Mouse (Mus musculus) T-helper 17 cell (primary cell): ENCODE data around the gene Ptprt.

Experiments used
- in situ Hi-C, 2 experiments: fragments of 300-600 bp; cut with MboI, MseI; formaldehyde crosslinking; loops; 1 replicate in 1 of 2; 2 replicates in 1 of 2; pipeline ENCODE4 v1.15.1; 2025; ENCODE audit warnings: high pct_unique_total_duplicates in 2 of 2

The Ptprt gene

DNA sequence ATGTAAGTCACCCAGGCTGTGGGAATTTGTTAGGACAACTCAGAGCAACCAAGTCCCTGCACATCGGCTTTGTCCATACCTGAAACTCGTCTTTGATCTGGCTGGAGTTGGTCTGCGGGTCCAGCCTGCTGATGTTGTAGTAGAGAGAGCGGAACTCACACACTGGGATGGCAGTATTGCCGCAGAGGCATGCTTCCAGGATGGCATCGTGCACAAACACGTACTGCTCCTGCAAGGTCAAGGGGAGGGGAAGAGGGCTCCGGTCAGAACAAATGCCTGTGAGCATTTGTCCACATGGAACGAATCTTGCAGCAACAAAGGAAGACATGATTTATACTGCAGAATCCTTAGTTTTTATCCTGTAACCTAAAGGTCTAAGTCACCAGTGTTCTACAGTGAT, 1107.3 kb downstream of the Ptprt start:
- in situ Hi-C loops = no loop called here

DNA sequence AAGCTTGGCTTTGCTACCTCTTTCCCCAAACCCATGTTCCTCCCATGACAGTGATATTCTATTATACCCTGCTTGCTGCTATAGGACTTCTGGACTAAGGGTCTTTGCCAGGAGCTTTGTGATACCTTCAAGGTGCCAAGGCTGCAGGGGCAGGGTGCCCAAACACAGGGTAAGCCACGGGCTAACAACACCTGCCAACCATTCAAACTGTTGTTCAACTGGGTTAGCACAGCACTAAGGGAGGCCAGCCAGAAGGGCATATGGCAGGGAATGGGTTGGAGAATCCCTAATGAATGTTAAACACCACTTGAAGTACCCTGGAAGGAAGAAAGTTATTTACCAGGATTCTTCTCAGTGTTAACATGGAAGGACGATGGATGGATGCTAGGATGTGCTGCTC, 1108.9 kb downstream of the Ptprt start:
- in situ Hi-C loops = no loop called here

DNA sequence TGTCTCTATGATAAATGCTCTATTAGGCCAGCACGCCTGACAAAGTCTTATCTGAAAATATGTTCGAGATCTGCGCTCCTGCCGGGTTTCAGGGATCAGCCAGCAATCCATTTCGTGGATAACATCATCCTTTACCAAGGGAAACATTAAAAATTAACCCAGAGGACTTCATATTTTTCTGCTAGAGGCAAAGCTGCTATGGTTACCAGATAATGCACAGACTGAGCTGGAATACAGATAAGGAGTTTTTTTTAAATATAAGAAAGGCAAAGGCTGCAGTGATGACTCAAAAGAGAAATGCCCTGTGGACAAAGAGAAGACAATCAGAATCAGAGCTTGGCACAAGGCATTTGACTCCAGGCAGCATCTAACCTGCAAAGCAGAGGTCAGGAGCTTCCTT, 1111.4 kb downstream of the Ptprt start:
- in situ Hi-C loops = no loop called here

DNA sequence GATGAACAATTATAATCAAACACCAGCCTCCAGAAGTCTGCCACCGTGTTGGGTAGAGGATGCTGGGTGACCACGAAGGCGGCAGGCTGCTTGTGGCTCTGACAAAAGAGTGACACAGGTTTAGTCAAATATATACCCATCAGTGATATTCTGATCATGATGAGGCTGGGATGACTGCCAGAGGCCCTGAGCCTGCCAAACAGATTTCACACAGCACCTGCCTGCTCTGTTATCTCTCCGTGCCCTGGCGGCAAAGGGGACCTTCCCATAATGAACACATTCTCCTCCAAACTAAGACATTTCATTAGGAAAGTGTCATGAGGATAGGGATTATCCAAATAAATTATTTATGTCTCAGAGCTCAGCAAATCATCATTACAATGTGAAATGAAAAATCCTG, 1113.6 kb downstream of the Ptprt start:
- in situ Hi-C loops = no loop called here

DNA sequence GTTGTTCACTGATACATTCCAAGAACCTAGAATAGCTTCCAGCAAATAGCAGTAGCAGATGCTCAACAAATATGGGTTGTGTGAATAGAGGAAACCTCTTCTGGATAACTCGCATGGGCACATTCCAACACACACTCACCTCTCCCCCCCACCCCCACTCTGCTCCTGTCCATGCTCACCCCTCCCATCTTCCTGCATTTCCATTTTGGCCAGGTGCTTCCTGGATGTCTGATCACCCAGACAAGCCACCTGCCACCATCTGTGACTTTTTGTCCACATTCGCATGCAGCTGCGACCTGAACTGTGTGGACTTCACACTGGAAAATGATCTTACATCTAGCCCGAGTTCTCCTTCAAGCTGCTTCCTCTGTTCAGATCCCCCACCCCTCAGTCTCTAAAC, 1115.5 kb downstream of the Ptprt start:
- in situ Hi-C loops = no loop called here

DNA sequence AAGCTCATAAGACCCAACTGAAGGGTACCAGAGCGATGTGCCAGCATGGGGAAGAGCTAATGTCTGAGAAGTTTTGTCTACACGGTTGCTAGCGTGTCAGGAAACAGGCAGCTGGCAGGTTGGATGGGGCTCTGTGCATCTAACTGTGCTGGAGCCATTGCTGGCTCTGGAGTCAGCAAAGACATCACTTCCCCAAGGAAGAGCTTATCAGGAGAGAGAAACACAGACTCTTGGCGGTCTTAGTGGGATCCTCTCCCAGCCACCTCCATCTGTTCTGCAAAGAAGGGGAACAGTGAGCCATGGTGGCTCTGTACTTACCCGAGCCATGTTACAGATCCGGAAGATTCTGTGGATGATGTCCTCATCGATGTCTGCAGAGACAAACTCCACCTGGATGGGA, 1126.8 kb downstream of the Ptprt start:
- in situ Hi-C loops = no loop called here

DNA sequence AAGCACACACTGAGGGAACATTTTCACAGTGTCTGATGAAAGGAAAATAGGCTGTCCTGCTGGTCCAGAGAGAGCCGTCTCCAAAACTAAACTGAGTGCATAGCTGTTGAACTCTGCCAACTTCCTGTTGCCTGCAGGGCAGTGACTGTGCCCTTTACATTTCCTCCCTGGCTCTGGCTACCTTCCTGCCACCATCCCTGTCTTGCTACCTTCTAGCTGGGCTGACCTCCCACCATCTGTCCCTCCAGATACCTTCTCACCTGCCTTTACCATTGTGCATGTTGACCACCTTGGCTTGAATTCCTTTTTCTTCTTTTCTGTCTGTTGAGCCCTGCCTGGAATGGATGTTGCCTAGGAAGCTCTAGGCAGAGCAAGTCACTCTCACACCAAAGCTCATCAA, 1133.8 kb downstream of the Ptprt start:
- in situ Hi-C loops = no loop called here

DNA sequence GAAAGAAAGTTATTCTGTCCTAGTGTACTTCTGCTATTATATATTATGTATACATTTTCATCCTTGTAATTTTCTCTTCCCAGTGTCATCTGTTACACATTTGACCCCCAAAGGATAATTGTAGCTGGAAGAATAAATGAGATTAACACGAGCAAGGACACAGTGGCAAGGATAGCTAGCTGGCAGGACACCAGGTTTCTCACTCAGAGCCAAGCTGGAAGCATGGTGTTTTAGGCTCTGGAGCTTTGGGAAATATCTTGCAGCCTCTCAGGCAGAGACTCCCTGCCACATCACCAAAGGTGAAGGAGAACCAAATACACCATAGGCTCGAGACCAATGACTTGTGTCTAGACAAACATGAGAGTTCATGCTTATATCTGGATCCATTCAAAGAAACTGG, 1141.3 kb downstream of the Ptprt start:
- in situ Hi-C loops = loop anchor here (25.0 kb wide), 1 partner anchor 582 kb away; no protein-coding TSS in a partner anchor

DNA sequence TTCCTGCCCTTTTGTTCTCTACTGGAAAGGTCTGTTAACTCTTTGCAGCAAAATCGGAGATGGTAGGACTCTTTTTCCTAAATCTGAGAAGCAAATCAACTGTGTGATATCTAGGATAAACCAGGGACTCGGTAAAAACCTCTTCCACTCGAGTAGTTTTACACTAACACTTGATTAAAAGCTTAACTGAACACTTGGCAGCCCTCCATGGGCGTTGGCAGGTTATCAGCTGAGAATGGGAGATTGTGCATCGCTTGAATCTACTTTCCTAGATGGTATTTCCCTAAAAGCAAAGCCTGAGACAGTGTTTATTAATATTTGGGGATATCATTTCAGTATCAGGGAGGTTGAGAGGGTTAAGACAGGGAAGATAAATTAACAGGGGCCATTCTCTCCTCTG, 1144.0 kb downstream of the Ptprt start:
- in situ Hi-C loops = loop anchor here (25.0 kb wide), 1 partner anchor 580 kb away; no protein-coding TSS in a partner anchor

DNA sequence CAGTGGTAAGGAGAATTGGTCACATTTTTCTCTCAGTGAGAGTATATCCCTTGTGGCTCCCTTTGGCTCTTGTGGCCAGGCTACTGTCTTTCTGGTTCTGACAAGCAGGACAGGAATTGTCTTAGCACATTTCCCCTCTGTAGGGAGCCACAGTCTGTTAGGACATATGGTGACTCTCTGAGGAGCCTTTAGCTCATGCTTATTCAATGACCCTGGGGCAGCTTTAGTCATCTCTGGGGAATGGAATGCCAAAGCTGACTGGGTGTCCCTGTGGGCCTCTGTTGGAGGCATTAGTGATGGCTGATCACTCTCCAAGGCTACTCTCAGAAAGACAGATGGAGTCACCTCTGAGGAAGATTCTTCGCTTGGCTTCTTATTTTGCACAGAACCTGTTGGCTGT, 1147.7 kb downstream of the Ptprt start:
- in situ Hi-C loops = loop anchor here (25.0 kb wide), 1 partner anchor 576 kb away; no protein-coding TSS in a partner anchor

DNA sequence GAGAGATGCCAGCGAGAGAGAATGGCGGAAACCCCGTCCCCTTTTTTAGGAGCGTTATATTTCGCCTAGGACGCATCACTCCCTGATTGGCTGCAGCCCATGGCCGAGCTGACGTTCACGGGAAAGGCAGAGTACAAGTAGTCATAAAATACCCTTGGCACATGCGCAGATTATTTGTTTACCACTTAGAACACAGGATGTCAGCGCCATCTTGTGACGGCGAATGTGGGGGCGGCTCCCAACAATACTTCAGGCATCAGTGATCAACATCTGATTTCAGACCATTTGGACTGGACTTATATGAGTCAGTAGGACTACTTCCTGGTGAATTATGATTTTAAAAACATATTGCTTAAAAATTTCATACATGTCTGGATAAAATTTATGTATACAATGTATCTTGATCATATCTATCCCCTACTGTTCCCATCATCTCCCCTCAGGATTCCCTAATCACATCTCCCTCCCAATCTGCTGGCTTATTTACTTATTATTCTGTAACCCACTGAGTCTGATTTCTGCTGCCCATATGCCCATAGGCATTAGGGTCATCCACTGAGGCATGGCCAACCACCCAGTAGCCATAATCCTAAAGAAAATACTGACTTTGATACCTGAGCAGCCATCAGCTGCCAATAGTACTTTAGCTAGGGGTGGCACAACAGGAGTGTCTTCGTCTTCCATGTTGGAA, 1148.9 kb downstream of the Ptprt start:
- in situ Hi-C loops = loop anchor here (25.0 kb wide), 1 partner anchor 575 kb away; no protein-coding TSS in a partner anchor

DNA sequence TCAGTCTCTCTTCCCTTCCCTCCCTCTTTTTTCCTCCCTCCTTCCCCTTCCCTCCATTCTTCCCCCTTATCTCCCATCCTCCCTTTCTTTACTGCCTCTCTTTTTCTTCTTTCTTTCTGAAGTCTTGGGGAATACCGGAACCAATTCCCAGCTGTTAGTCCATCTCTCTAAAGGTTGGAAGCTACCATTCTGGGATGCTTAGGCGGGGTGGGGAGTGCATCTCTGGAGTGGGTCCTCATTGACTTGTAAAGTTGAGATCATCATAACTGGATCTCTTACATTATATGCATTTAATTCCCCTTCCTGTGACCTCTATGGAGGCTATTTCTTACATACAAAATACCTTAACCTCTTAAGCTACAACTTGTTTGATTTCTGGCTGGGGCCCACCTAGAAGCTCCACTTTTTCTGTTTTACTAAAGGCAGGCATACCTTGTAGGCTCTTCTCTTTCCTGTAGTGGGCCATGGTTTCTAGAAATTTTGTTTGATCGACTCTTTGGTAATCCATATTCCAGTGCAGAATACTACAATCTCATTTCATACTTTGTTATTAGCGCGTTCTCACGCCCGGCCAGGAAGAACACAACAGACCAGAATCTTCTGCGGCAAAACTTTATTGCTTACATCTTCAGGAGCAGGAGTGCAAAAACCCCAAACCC, 1149.7 kb downstream of the Ptprt start:
- in situ Hi-C loops = loop anchor here (25.0 kb wide), 1 partner anchor 574 kb away; no protein-coding TSS in a partner anchor

DNA sequence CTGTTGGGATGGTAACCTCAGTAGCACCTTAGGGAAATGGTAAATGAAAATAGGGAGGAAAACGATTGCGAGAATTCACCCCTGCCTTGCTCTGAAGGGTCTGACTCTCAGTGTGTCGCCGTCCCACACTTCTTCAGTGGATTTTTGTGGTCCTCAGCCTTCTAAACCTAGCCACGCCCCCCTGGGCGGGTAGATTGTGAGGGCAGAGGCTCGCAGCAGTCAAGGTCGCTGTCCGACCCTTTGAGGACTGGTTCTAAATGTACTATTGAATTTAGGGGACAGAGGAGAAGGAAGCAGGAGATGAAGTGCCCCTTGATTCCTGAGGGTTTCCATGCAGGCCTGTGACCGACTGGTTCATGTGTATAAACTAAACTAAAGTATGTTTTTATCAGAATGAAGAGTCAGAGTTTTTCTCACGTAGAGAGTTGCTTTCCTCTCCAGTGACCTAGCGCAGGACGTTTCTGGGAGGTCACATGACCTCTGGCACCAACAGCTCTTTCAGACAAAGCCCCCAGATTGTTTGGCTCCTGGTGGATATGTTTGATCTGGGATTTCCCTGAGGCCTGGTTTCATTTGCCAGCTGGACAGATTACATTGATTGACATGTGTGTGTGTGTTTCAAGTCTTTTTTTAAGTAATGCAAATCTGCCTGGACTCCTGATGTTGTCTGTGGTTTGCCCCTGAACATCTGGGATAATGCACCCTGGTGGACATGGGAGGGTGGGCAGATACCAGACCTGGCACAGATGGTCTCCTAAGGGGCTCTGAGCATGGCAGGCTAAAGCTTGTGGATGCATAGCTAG, 1161.6 kb downstream of the Ptprt start:
- in situ Hi-C loops = no loop called here

DNA sequence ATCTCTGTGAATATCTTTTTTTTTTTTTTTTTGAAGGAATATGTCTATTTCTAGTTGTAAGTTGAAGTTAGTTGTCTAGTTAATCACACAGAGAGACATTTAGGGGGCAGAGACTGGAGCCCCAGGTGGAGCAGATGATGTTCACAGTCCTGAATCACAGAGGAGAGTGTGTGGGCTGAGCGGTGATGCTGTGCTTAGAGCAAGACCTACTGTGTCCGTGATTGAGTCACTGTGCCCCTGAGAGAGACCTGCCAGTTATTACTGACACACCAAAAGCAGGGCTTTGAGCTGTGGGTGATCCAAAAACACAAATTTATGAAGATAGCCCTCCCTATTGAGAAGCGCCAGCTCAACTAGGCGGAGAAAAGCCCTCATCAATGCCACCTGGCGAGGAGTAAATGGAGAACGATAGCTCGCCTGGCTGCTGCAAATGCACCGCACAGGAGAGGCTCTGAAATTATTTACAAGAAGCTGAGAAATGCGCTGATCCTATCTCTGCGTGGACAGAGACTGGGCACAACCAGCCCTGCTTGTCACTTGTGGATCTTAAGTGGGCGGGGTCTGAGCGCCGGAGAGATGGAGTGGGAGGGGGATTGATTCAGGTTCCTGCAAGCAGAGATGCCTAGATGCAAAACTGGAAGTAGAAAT, 1162.4 kb downstream of the Ptprt start:
- in situ Hi-C loops = no loop called here

DNA sequence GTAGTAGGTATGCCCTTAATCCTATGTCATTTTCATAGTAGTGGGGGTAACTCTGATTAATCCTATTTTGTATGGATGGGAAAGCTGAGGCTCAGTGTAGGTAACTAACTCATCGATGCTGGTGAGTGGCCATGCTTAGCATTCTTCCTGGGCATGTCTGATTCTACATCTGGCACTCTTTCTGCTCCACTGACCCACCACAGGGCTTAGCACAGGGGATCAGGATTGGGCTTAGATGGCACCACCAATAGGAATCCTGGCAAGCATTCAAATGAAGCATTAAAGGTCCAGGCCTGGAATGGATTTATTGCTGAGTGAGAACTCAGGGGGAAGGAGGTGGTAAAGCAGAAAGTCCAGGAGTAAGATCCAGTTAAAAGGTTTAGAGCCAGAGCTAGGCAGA, 1179.2 kb downstream of the Ptprt start:
- in situ Hi-C loops = no loop called here

DNA sequence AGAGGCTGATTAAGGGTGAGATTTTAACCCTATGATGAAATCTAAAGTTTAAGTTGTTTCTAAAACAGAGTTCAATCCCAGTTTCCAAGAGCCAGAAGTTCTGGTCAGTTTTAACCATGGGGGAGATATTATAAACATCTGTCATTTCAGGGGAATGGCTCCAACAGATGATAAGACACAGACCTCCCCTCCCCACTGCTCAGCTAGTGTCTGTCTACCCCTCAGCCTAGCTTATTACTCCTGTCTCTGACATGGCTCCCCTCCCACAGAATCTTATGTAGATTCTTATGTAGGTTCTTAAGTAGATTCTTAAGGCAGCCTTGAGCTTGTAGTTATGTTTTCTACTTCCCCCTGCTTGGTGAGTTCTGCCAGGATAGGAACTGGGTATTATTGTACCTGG, 1180.5 kb downstream of the Ptprt start:
- in situ Hi-C loops = no loop called here
